Mouse (Mus musculus) megakaryocyte, embryonic 14.5 days (primary cell): ENCODE measurements around the gene Pus3.

ENCODE experiments used
- FLI1 ChIP-seq: IDR thresholded peaks from 2 replicates; pipeline ENCODE4 v1.6.1; 2012; ENCODE audit warnings: low read length, inconsistent platforms, mixed read lengths
- GATA1 ChIP-seq: IDR thresholded peaks from 3 replicates; pipeline ENCODE4 v1.6.1; 2012; ENCODE audit warnings: mixed read lengths, low read length, inconsistent platforms, borderline replicate concordance

- TF ChIP-seq FLI1 (no peak), GATA1 (no peak)
Observed at GRCm38 (mm10) chr9:35529796-35530195, 28.6 kb upstream of the Pus3 start.
